Mouse (Mus musculus): ENCODE data around the gene Slc7a11. TPM values are rescaled to one million over a fixed set of nuclear protein-coding genes. Genes with fewer than 3 reads are reported as not detected.

The Slc7a11 gene
- polyA plus RNA-seq (2021; fragmentation: Nextera tagmentation), result 4.6 and 6.0 TPM in 2 replicates
- long read RNA-seq, experiment 1, full-length matches to known transcripts, result 22 of 31 reads
- long read RNA-seq, experiment 1, partial matches to known transcripts, result 1 of 31 reads
- long read RNA-seq, experiment 1, other reads (novel, unspliced or antisense), result 8 of 31 reads
- long read RNA-seq, experiment 2, full-length matches to known transcripts, result 4 of 13 reads
- long read RNA-seq, experiment 2, partial matches to known transcripts, result 1 of 13 reads
- long read RNA-seq, experiment 2, other reads (novel, unspliced or antisense), result 8 of 13 reads

GRCm38 (mm10) chr3:50443421-50443916 is at the start of gene Slc7a11:
Gene Slc7a11 (minus strand): TSS chr3:50443614.

